Mouse (Mus musculus): Measurements from ENCODE around the gene Gstp2. TPM values are rescaled to one million over a fixed set of nuclear protein-coding genes. Genes with fewer than 3 reads are reported as not detected.
A peak's percentile ranks its signal among the peaks of the same experiment; 100 is the strongest.

Gstp2 gene
- polyA plus RNA-seq, 1 experiment from 2014 or later, result 151 TPM

DNA sequence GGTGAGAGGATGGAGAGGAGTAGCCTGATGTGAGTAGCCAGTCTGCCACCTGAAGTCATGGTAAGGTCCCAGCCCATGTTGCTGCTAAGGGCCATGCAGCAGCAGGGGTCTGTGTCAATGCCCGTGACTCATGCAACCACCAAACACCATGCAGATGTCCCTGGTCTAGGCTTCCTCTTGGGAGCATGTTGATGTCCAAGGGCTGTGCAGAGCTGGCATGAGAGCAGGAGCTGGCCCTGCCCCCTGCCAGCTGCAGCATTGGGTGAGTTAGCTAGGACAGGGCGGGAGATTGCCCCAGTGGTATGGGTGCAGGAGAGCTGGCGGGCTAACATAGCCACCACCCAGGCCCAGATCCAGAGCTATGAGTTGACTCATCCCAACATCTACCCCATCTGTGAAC lies 44.6 kb upstream of the Gstp2 start:
- ATAC-seq, result no peak
- 74% methylated on average over 3 of the region's 3 CpGs for WGBS

DNA sequence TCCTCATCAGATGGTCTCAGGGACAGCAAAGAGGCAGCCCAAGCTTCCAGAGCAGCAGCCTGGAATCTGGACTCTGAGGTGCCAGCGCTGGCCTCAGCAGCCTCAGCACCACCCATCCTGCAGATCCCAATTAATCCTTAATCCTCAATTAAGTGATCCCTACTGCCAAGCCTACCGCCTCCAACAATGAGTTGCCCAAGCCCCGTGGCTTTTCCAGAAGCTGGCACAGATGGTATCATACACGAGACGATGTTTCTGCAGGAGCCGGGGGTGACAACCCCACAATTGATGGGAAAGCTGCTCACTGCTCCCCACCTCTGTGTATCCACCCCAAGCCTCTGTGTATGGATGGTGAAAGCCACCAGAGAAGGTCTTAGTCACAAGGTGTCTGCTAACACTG lies 43.3 kb upstream of the Gstp2 start:
- no peak for ATAC-seq
- 78% methylated on average over 6 of the region's 6 CpGs for whole genome bisulfite sequencing
- Histone ChIP-seq H3K36me3 (ENCODE audit: control insufficient read depth, insufficient read depth) (no peaks in the 10 kb centered on the region), H3K4me1 (replicated peaks; ENCODE audit: control insufficient read depth, insufficient read depth, low read length) (no peaks in the 10 kb centered on the region), H3K27me3 (replicated peaks; ENCODE audit: control insufficient read depth, insufficient read depth, low read length) (no peaks in the 10 kb centered on the region), H3K4me3 (ENCODE audit: low read depth, low read length) (no peak overlapping the region), H3K4me2 (replicated peaks; ENCODE audit: low read depth) (no peak overlapping the region), H3K9me3 (ENCODE audit: control insufficient read depth) (no peaks in the 10 kb centered on the region), H3K9ac (ENCODE audit: low read depth, low read length) (no peak overlapping the region), H3K27ac (ENCODE audit: low read depth, low read length) (no peak overlapping the region)
- TF ChIP-seq CTCF (IDR thresholded peaks at IDR 0.05; ENCODE audit: low read depth), result no peak

More for the DNA sequence above, 44.6 kb upstream of the Gstp2 start:
- H3K9me3 ChIP-seq (ENCODE audit: control insufficient read depth), result no peaks in the 10 kb centered on the region
- H3K9ac ChIP-seq (ENCODE audit: low read depth, low read length), result no peak overlapping the region
- no peak overlapping the region for H3K4me2 ChIP-seq (replicated peaks; ENCODE audit: low read depth)
- no peaks in the 10 kb centered on the region for H3K4me1 ChIP-seq (replicated peaks; ENCODE audit: control insufficient read depth, insufficient read depth, low read length)
- H3K4me3 ChIP-seq (ENCODE audit: low read depth, low read length), result no peak overlapping the region
- TF ChIP-seq CTCF (IDR thresholded peaks at IDR 0.05; ENCODE audit: low read depth), result no peak
- H3K27me3 ChIP-seq (replicated peaks; ENCODE audit: control insufficient read depth, insufficient read depth, low read length), result no peaks in the 10 kb centered on the region
- H3K36me3 ChIP-seq (ENCODE audit: control insufficient read depth, insufficient read depth), result no peaks in the 10 kb centered on the region
- no peak overlapping the region for H3K27ac ChIP-seq (ENCODE audit: low read depth, low read length)

DNA sequence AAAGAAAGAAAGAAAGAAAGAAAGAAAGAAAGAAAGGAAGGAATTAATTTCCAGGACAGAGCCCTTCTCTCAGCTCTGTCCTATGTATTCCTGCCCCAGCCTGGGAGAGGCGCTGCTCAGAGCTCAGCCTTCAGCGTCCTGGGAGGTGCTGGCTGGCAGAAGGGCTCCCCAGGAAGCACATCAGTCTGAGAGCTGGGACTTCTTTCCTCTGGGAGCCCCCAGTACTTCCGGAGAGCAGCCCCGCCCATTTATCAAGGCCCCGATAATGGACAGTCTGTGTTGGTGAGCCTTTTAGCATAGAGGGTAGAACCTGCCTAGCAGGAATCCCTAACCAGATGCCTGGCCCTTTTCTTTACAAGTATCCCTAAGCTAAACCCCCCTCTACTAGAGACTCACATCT lies 42.3 kb upstream of the Gstp2 start:
- no peak for TF ChIP-seq CTCF (IDR thresholded peaks at IDR 0.05; ENCODE audit: low read depth)
- ATAC-seq, result no peak
- Histone ChIP-seq H3K4me3 (ENCODE audit: low read depth, low read length) (no peak overlapping the region), H3K9me3 (ENCODE audit: control insufficient read depth) (no peaks in the 10 kb centered on the region), H3K36me3 (ENCODE audit: control insufficient read depth, insufficient read depth) (no peaks in the 10 kb centered on the region), H3K27me3 (replicated peaks; ENCODE audit: control insufficient read depth, insufficient read depth, low read length) (no peaks in the 10 kb centered on the region), H3K4me2 (replicated peaks; ENCODE audit: low read depth) (no peak overlapping the region), H3K9ac (ENCODE audit: low read depth, low read length) (no peak overlapping the region), H3K27ac (ENCODE audit: low read depth, low read length) (no peak overlapping the region), H3K4me1 (replicated peaks; ENCODE audit: control insufficient read depth, insufficient read depth, low read length) (no peaks in the 10 kb centered on the region)
- 35% methylated on average over 5 of the region's 5 CpGs for WGBS

DNA sequence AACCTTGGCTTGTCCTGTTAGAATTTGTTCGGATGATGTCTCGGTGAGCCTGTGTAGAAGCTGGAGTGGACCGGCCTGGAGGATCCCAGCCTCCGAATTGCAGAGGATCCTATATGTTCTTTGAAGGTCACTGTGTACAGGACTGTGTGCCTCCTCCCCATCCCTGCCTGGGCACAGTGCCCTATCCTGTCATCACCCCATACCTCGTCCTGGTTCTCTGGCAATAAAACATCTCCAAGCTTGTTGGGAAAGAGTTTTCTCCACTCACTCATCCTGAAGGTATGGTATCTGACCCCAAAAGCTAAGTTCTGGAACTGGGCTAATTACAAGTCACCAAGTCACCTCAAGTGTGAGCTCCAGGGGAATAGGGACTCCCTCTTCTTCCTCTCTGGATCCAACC lies 41.3 kb upstream of the Gstp2 start:
- no peak overlapping the region for H3K4me3 ChIP-seq (ENCODE audit: low read depth, low read length)
- H3K27ac ChIP-seq (ENCODE audit: low read depth, low read length), result no peak overlapping the region
- H3K4me1 ChIP-seq (replicated peaks; ENCODE audit: control insufficient read depth, insufficient read depth, low read length), result no peaks in the 10 kb centered on the region
- H3K4me2 ChIP-seq (replicated peaks; ENCODE audit: low read depth), result no peak overlapping the region
- no peak for ATAC-seq
- no peaks in the 10 kb centered on the region for H3K9me3 ChIP-seq (ENCODE audit: control insufficient read depth)
- H3K36me3 ChIP-seq (ENCODE audit: control insufficient read depth, insufficient read depth), result no peaks in the 10 kb centered on the region
- 89% methylated on average over 5 of the region's 5 CpGs for WGBS
- TF ChIP-seq CTCF (IDR thresholded peaks at IDR 0.05; ENCODE audit: low read depth), result no peak
- no peak overlapping the region for H3K9ac ChIP-seq (ENCODE audit: low read depth, low read length)
- no peaks in the 10 kb centered on the region for H3K27me3 ChIP-seq (replicated peaks; ENCODE audit: control insufficient read depth, insufficient read depth, low read length)

DNA sequence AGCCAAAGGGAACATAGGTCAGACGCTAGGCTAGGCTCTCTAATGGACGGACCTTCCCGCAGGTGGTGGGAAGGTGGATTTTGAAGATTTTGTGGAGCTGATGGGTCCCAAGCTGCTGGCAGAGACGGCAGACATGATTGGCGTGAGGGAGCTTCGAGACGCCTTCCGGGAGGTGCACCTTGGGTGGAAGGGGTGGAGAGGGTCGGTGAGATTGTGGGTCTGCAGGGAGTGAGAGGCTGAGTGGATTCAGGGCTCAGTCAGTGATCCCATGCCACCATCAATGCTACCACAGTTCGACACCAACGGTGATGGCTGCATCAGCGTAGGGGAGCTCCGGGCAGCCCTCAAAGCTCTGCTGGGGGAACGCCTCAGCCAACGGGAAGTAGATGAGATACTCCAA lies 40.3 kb upstream of the Gstp2 start:
- no peak for TF ChIP-seq CTCF (IDR thresholded peaks at IDR 0.05; ENCODE audit: low read depth)
- H3K27ac ChIP-seq (ENCODE audit: low read depth, low read length), result no peak overlapping the region

DNA sequence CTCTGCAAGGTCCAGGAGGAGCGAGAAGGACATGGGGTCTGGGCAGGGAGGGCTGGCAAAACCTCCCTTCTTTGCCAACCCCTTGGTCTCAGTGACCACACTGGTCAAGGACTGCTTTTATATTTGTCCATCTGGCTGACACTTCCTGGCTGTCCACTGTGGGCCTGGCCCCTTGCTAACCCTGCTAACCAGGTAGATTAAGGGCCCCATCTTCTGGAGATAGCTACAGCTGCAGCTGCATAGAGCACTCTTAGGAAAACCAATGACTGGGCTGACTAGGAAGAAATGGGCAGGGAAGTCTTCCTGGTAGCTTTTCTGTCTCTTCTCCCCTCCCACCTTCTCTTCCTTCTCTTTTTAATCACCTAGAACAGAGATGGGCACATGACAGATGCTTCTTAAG lies 39.2 kb upstream of the Gstp2 start:
- Histone ChIP-seq H3K4me3 (ENCODE audit: low read depth, low read length) (no peak overlapping the region), H3K9me3 (ENCODE audit: control insufficient read depth) (no peaks in the 10 kb centered on the region), H3K27ac (ENCODE audit: low read depth, low read length) (no peak overlapping the region), H3K4me1 (replicated peaks; ENCODE audit: control insufficient read depth, insufficient read depth, low read length) (no peaks in the 10 kb centered on the region), H3K9ac (ENCODE audit: low read depth, low read length) (no peak overlapping the region), H3K36me3 (ENCODE audit: control insufficient read depth, insufficient read depth) (no peaks in the 10 kb centered on the region), H3K4me2 (replicated peaks; ENCODE audit: low read depth) (no peak overlapping the region), H3K27me3 (replicated peaks; ENCODE audit: control insufficient read depth, insufficient read depth, low read length) (no peaks in the 10 kb centered on the region)
- 92% methylated on average over 1 of the region's 1 CpGs for WGBS
- no peak for ATAC-seq
- TF ChIP-seq CTCF (IDR thresholded peaks at IDR 0.05; ENCODE audit: low read depth), result peak; percentile 78

More for the DNA sequence above, 40.3 kb upstream of the Gstp2 start:
- Histone ChIP-seq H3K9me3 (ENCODE audit: control insufficient read depth) (no peaks in the 10 kb centered on the region), H3K9ac (ENCODE audit: low read depth, low read length) (no peak overlapping the region), H3K27me3 (replicated peaks; ENCODE audit: control insufficient read depth, insufficient read depth, low read length) (no peaks in the 10 kb centered on the region), H3K36me3 (ENCODE audit: control insufficient read depth, insufficient read depth) (no peaks in the 10 kb centered on the region), H3K4me1 (replicated peaks; ENCODE audit: control insufficient read depth, insufficient read depth, low read length) (no peaks in the 10 kb centered on the region), H3K4me3 (ENCODE audit: low read depth, low read length) (no peak overlapping the region), H3K4me2 (replicated peaks; ENCODE audit: low read depth) (no peak overlapping the region)
- 91% methylated on average over 15 of the region's 15 CpGs for WGBS
- no peak for ATAC-seq

DNA sequence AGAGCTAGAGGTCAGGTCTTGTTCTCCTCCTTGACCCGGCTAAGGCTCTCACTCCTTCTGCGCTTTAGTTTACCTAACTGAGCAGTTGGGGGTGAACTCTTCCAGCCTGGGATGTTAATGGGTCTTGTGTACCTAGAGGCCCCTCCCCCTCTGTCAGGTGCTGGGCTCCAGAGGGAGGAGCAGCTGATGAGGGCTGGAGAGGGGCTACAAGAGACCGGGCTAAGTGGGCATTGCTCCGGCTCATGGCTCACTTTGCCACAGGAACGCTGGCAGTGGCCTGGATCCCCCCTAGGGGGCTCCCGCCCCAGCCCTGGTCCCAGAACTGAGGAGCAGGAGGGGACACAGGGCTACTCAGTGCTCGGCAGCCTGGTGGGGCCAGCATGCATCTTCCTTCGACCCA lies 38.0 kb upstream of the Gstp2 start:
- no peak for ATAC-seq
- H3K4me2 ChIP-seq (replicated peaks; ENCODE audit: low read depth), result no peak overlapping the region
- WGBS, result 40% methylated on average over 8 of the region's 8 CpGs

More for the DNA sequence above, 38.0 kb upstream of the Gstp2 start:
- Histone ChIP-seq H3K9ac (ENCODE audit: low read depth, low read length) (no peak overlapping the region), H3K9me3 (ENCODE audit: control insufficient read depth) (no peaks in the 10 kb centered on the region), H3K27me3 (replicated peaks; ENCODE audit: control insufficient read depth, insufficient read depth, low read length) (no peaks in the 10 kb centered on the region), H3K4me1 (replicated peaks; ENCODE audit: control insufficient read depth, insufficient read depth, low read length) (no peaks in the 10 kb centered on the region), H3K4me3 (ENCODE audit: low read depth, low read length) (no peak overlapping the region), H3K36me3 (ENCODE audit: control insufficient read depth, insufficient read depth) (no peaks in the 10 kb centered on the region), H3K27ac (ENCODE audit: low read depth, low read length) (no peak overlapping the region)
- TF ChIP-seq CTCF (IDR thresholded peaks at IDR 0.05; ENCODE audit: low read depth), result no peak; the same call in 1 of the 2 replicates
